Mouse (Mus musculus): ENCODE measurements around the gene AI661453.

DNA sequence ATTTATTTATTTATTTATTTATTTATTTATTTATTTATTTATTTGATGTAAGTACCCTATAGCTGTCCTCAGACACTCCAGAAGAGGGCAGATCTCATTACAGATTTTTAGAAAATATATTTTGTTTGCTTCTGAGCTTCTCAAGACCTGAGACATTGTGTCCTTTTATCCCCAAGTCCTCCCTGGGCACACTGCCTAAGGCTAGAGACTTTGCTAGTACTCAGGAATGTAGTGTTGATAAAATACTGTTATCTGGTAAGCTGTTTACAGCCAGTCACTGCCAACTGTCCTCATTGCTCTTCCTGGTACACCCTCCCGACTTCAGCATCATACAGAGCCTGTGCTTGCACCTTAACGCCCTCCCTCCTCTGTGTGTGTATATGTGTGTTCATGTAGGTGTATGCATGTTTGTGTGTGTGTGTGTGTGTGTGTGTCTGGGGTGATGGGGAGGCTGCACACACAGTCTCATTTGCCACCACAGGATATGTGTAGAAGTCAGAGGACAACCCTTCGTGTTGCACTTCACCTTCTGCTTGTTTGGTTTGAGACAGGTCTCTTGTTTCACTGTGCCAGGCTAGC lies 23.0 kb downstream of the AI661453 start:
- TF ChIP-seq CTCF (IDR thresholded peaks at IDR 0.05; ENCODE audit: borderline replicate concordance, insufficient read depth, low read depth, low read length) (no peak), POLR2A (IDR thresholded peaks at IDR 0.05; ENCODE audit: borderline replicate concordance, insufficient read depth, low read length) (no peak)
